Mouse (Mus musculus) stomach, postnatal 0 days (tissue): ENCODE results near the gene Panx3.

ENCODE experiments used
- CTCF ChIP-seq: IDR thresholded peaks from 2 replicates; pipeline ENCODE4 v1.5.1; 2016; ENCODE audit warnings: antibody characterized with exemption, low read depth, mild to moderate bottlenecking, moderate library complexity
- EP300 ChIP-seq: optimal IDR thresholded peaks from 2 replicates; pipeline ENCODE3; 2016; ENCODE audit warnings: antibody characterized with exemption

GRCm38 (mm10) chr9:37653836-37654235 is 15.2 kb downstream of the Panx3 start:
- TF ChIP-seq CTCF (no peak), EP300 (no peak)
